Mouse (Mus musculus) ES-E14 (cell line): ENCODE data around the gene Scrt2.

Experiments used
- CHD2 ChIP-seq: IDR thresholded peaks from 2 replicates; pipeline ENCODE4 v1.6.1; 2014; ENCODE audit warnings: mild to moderate bottlenecking, low read depth, low read length, inconsistent platforms
- HCFC1 ChIP-seq: IDR thresholded peaks from 2 replicates; pipeline ENCODE4 v1.6.1; 2012; ENCODE audit warnings: low read length, inconsistent platforms, borderline replicate concordance; ENCODE audit not compliant: insufficient read depth
- MAFK ChIP-seq: IDR thresholded peaks from 2 replicates; pipeline ENCODE4 v1.6.1; 2014; ENCODE audit warnings: mild to moderate bottlenecking, low read depth, low read length, inconsistent platforms; ENCODE audit not compliant: insufficient read depth
- ZC3H11A ChIP-seq: IDR thresholded peaks from 2 replicates; pipeline ENCODE4 v1.6.1; 2012; ENCODE audit warnings: low read depth, mild to moderate bottlenecking, inconsistent platforms, low read length, borderline replicate concordance
- ZNF384 ChIP-seq: IDR thresholded peaks from 2 replicates; pipeline ENCODE4 v1.6.1; 2012; ENCODE audit warnings: low read depth, low read length, inconsistent platforms

- no peak for TF ChIP-seq ZNF384
- TF ChIP-seq HCFC1, result no peak
- no peak for TF ChIP-seq MAFK
- TF ChIP-seq ZC3H11A, result no peak
- no peak for TF ChIP-seq CHD2
These were observed 24.7 kb upstream of the Scrt2 start for GRCm38 (mm10) chr2:152056368-152057251.
